ENCODE assay signal across 8 mouse cellular contexts in genomic region chr5:107868905-107869424, GRCm38 (mm10). TPM values are rescaled to one million over a fixed set of nuclear protein-coding genes. Genes with fewer than 3 reads are reported as not detected.
DNase-seq lines count a peak whose midpoint lies in the region; ATAC-seq and TF ChIP-seq lines count a peak whose summit lies in the region.

No protein-coding gene starts in this region.

- peak; percentile 99 for ATAC-seq in kidney, embryonic 14.5 days (ENCODE audit: low FRiP score, low TSS enrichment)
- ATAC-seq in limb, embryonic 14.5 days (ENCODE audit: low FRiP score, low read depth), result peak; percentile 98
- ATAC-seq in midbrain, embryonic 16.5 days, result peak; percentile 98

- no peaks in the 10 kb centered on the region for H3K36me3 ChIP-seq in C2C12 (ENCODE audit: control insufficient read depth, insufficient read depth)
- H3K36me3 ChIP-seq in heart, embryonic 10.5 days, result no peaks in the 10 kb centered on the region
- H3K36me3 ChIP-seq in kidney, embryonic 14.5 days (ENCODE audit: control insufficient read depth, insufficient read depth, low read length), result no peaks in the 10 kb centered on the region
- H3K36me3 ChIP-seq in limb, embryonic 14.5 days (ENCODE audit: control insufficient read depth, insufficient read depth, low read length), result no peaks in the 10 kb centered on the region
- no peaks in the 10 kb centered on the region for H3K36me3 ChIP-seq in midbrain, embryonic 16.5 days (ENCODE audit: control insufficient read depth, insufficient read depth, low read length)

- no peaks in the 10 kb centered on the region for H3K9me3 ChIP-seq in heart, embryonic 10.5 days
- no peaks in the 10 kb centered on the region for H3K9me3 ChIP-seq in kidney, embryonic 14.5 days (ENCODE audit: control insufficient read depth, low read length)
- no peaks in the 10 kb centered on the region for H3K9me3 ChIP-seq in limb, embryonic 14.5 days (ENCODE audit: control insufficient read depth, low read length)
- no peaks in the 10 kb centered on the region for H3K9me3 ChIP-seq in midbrain, embryonic 16.5 days (replicated peaks; ENCODE audit: control insufficient read depth, low read length, poor library complexity, severe bottlenecking)

- H3K4me1 ChIP-seq in embryonic fibroblast, embryonic 13.5 days (ENCODE audit: control insufficient read depth, insufficient read depth, low read length), result no peaks in the 10 kb centered on the region; the same call in none of the 2 replicates
- peaks cover 39% of the 10 kb centered on the region for H3K4me1 ChIP-seq in heart, embryonic 10.5 days
- H3K4me1 ChIP-seq in kidney, embryonic 14.5 days (ENCODE audit: control insufficient read depth, insufficient read depth, low read length), result peaks cover 21% of the 10 kb centered on the region
- peaks cover 8% of the 10 kb centered on the region; the same call in 1 of the 2 replicates for H3K4me1 ChIP-seq in limb, embryonic 14.5 days (ENCODE audit: control insufficient read depth, insufficient read depth, low read length)
- peaks cover 8% of the 10 kb centered on the region for H3K4me1 ChIP-seq in midbrain, embryonic 16.5 days (ENCODE audit: control insufficient read depth, insufficient read depth, low read length)

- peak overlapping the region; percentile 57 for H3K4me3 ChIP-seq in C2C12 (ENCODE audit: insufficient read depth, poor library complexity, severe bottlenecking)
- peak overlapping the region; percentile 46 for H3K4me3 ChIP-seq in embryonic fibroblast, embryonic 13.5 days (ENCODE audit: insufficient read depth, low read length)
- H3K4me3 ChIP-seq in heart, embryonic 10.5 days, result peak overlapping the region; percentile 87
- peak overlapping the region; percentile 82 for H3K4me3 ChIP-seq in kidney, embryonic 14.5 days (ENCODE audit: low read length)
- H3K4me3 ChIP-seq in limb, embryonic 14.5 days (replicated peaks; ENCODE audit: low read length), result peak overlapping the region; percentile 84
- peak overlapping the region; percentile 80 for H3K4me3 ChIP-seq in midbrain, embryonic 16.5 days (ENCODE audit: low read depth, low read length)

- H3K27ac ChIP-seq in embryonic fibroblast, embryonic 13.5 days (ENCODE audit: insufficient read depth, low read length), result peak overlapping the region; percentile 54; the same call in 1 of the 2 replicates
- peak overlapping the region; percentile 98 for H3K27ac ChIP-seq in heart, embryonic 10.5 days
- peak overlapping the region; percentile 96 for H3K27ac ChIP-seq in kidney, embryonic 14.5 days (ENCODE audit: low read depth, low read length)
- H3K27ac ChIP-seq in limb, embryonic 14.5 days (replicated peaks; ENCODE audit: low read depth, low read length), result peak overlapping the region; percentile 96
- peak overlapping the region; percentile 92 for H3K27ac ChIP-seq in midbrain, embryonic 16.5 days (ENCODE audit: low read length)

- H3K79me3 ChIP-seq in C2C12 (ENCODE audit: low read depth), result peaks cover 37% of the 10 kb centered on the region

- under 1% methylated on average over 58 of the region's 58 CpGs for WGBS in heart, embryonic 10.5 days
- WGBS in kidney, embryonic 14.5 days, result under 1% methylated on average over 57 of the region's 58 CpGs
- WGBS in limb, embryonic 14.5 days, result under 1% methylated on average over 47 of the region's 58 CpGs
- WGBS in midbrain, embryonic 16.5 days, result under 1% methylated on average over 57 of the region's 58 CpGs

- H3K4me2 ChIP-seq in kidney, embryonic 14.5 days (replicated peaks; ENCODE audit: low read depth, low read length), result peak overlapping the region; percentile 47
- peak overlapping the region; percentile 43 for H3K4me2 ChIP-seq in limb, embryonic 14.5 days (replicated peaks; ENCODE audit: low read depth, low read length, severe bottlenecking)
- H3K4me2 ChIP-seq in midbrain, embryonic 16.5 days (ENCODE audit: low read length), result peak overlapping the region; percentile 52

- peak overlapping the region; percentile 82 for H3ac ChIP-seq in C2C12 (ENCODE audit: control insufficient read depth, insufficient read length, low read depth)

- peaks cover 44% of the 10 kb centered on the region for H3K79me2 ChIP-seq in C2C12 (ENCODE audit: control insufficient read depth, insufficient read depth)

- TF ChIP-seq POLR2A in embryonic fibroblast, embryonic 13.5 days (IDR thresholded peaks at IDR 0.05; ENCODE audit: low read depth, low read length), result peak; percentile 81
- TF ChIP-seq POLR2A in limb, embryonic 14.5 days (IDR thresholded peaks at IDR 0.05; ENCODE audit: borderline replicate concordance, extremely low read depth, insufficient read depth, insufficient read length), result 0 out of 2 replicates have a peak, but pooled peaks have one; percentile 79

- H3K9ac ChIP-seq in kidney, embryonic 14.5 days (ENCODE audit: low read depth, low read length), result peak overlapping the region; percentile 90
- H3K9ac ChIP-seq in limb, embryonic 14.5 days (ENCODE audit: low read depth, low read length, severe bottlenecking), result peak overlapping the region; percentile 93
- H3K9ac ChIP-seq in midbrain, embryonic 16.5 days (ENCODE audit: low read depth, low read length), result peak overlapping the region; percentile 83

- H3K27me3 ChIP-seq in C2C12 (ENCODE audit: control insufficient read depth, insufficient read depth, insufficient read length), result no peaks in the 10 kb centered on the region
- no peaks in the 10 kb centered on the region for H3K27me3 ChIP-seq in heart, embryonic 10.5 days (ENCODE audit: insufficient read depth, poor library complexity, severe bottlenecking)
- no peaks in the 10 kb centered on the region for H3K27me3 ChIP-seq in kidney, embryonic 14.5 days (ENCODE audit: control insufficient read depth, insufficient read depth, low read length)
- H3K27me3 ChIP-seq in limb, embryonic 14.5 days (ENCODE audit: control insufficient read depth, insufficient read depth, low read length), result no peaks in the 10 kb centered on the region
- no peaks in the 10 kb centered on the region for H3K27me3 ChIP-seq in midbrain, embryonic 16.5 days (ENCODE audit: control insufficient read depth, insufficient read depth, low read depth, low read length)

- DNase-seq in brain, adult 2 months (ENCODE audit: low read depth, low spot score), result peak; percentile 95
- DNase-seq in heart, embryonic 10.5 days (ENCODE audit: low spot score), result peak; percentile 99
- DNase-seq in limb, embryonic 14.5 days (ENCODE audit: low spot score), result peak; percentile 97
- peak; percentile 83 to 86 for DNase-seq in spleen, postnatal 10 days (ENCODE audit: low spot score in 2 of 2)

- TF ChIP-seq CTCF in C2C12 (IDR thresholded peaks at IDR 0.05; ENCODE audit: control insufficient read depth, insufficient read depth, insufficient read length), result no peak
- TF ChIP-seq CTCF in embryonic fibroblast, embryonic 13.5 days (IDR thresholded peaks at IDR 0.05; ENCODE audit: borderline replicate concordance, insufficient read depth, low read length), result no peak

TF ChIP-seq in C2C12, 6 proteins besides CTCF, POLR2A, EP300 and RAD21:
- TF ChIP-seq MYOD1 (IDR thresholded peaks at IDR 0.05; ENCODE audit: control insufficient read depth, insufficient read length, low read depth) (no peak), MYOG (IDR thresholded peaks at IDR 0.05; ENCODE audit: control insufficient read depth, extremely low read depth, insufficient read length) (no peak), USF1 (IDR thresholded peaks at IDR 0.05; ENCODE audit: low read depth) (no peak), FOSL1 (IDR thresholded peaks at IDR 0.05; ENCODE audit: insufficient read depth, low read length, poor library complexity, severe bottlenecking) (no peak), CEBPB (IDR thresholded peaks at IDR 0.05; ENCODE audit: low read depth) (no peak), MAX (IDR thresholded peaks at IDR 0.05) (no peak)

RNA-seq across cellular contexts. Expression of gene Evi5, which starts 5.9 kb away (rescaled TPM):
- 6.8 TPM for polyA plus RNA-seq in C2C12 (2012; fragmentation: generic; extraction: Trizol)
- 56.6 and 60.6 TPM in 2 replicates for polyA plus RNA-seq in embryonic fibroblast, embryonic 13.5 days (2011; ENCODE audit: insufficient read length, low read depth, missing spikeins)
- polyA plus RNA-seq in heart, embryonic 10.5 days (2016; fragmentation: Nextera tagmentation; extraction: Ambion mirVana), result 43.3 and 53.9 TPM in 2 replicates
- polyA plus RNA-seq in kidney, embryonic 14.5 days (2014; fragmentation: Nextera tagmentation; extraction: Ambion mirVana), result 65.6 and 74.6 TPM in 2 replicates
- 28.7 and 31.2 TPM in 2 replicates for polyA plus RNA-seq in limb, embryonic 14.5 days (2012; rRNA removed)
- 60.2 and 70.8 TPM in 2 replicates for polyA plus RNA-seq in limb, embryonic 14.5 days (2014; fragmentation: Nextera tagmentation; extraction: Ambion mirVana)
- polyA plus RNA-seq in midbrain, embryonic 16.5 days (2015; fragmentation: Nextera tagmentation; extraction: Ambion mirVana), result 43.0 and 46.5 TPM in 2 replicates

RNA-seq across cellular contexts. Expression of gene Rpl5, which starts 31.3 kb away (rescaled TPM):
- polyA plus RNA-seq in C2C12 (2012; fragmentation: generic; extraction: Trizol), result 161 TPM
- 74.5 and 90.8 TPM in 2 replicates for polyA plus RNA-seq in embryonic fibroblast, embryonic 13.5 days (2011; ENCODE audit: insufficient read length, low read depth, missing spikeins)
- polyA plus RNA-seq in heart, embryonic 10.5 days (2016; fragmentation: Nextera tagmentation; extraction: Ambion mirVana), result 61.9 and 78.8 TPM in 2 replicates
- 85.7 and 92.5 TPM in 2 replicates for polyA plus RNA-seq in kidney, embryonic 14.5 days (2014; fragmentation: Nextera tagmentation; extraction: Ambion mirVana)
- polyA plus RNA-seq in limb, embryonic 14.5 days (2012; rRNA removed), result 257 and 273 TPM in 2 replicates
- polyA plus RNA-seq in limb, embryonic 14.5 days (2014; fragmentation: Nextera tagmentation; extraction: Ambion mirVana), result 66.4 and 68.7 TPM in 2 replicates
- 62.5 and 72.6 TPM in 2 replicates for polyA plus RNA-seq in midbrain, embryonic 16.5 days (2015; fragmentation: Nextera tagmentation; extraction: Ambion mirVana)

RNA-seq across cellular contexts. Expression of gene Ube2d2b, which starts 39.1 kb away (rescaled TPM):
- polyA plus RNA-seq in C2C12 (2012; fragmentation: generic; extraction: Trizol), result 0.09 TPM
- not detected in 2 replicates for polyA plus RNA-seq in embryonic fibroblast, embryonic 13.5 days (2011; ENCODE audit: insufficient read length, low read depth, missing spikeins)
- polyA plus RNA-seq in heart, embryonic 10.5 days (2016; fragmentation: Nextera tagmentation; extraction: Ambion mirVana), result 0.20 and 0.25 TPM in 2 replicates
- 0.64 and 0.95 TPM in 2 replicates for polyA plus RNA-seq in kidney, embryonic 14.5 days (2014; fragmentation: Nextera tagmentation; extraction: Ambion mirVana)
- not detected in 2 replicates for polyA plus RNA-seq in limb, embryonic 14.5 days (2012; rRNA removed)
- polyA plus RNA-seq in limb, embryonic 14.5 days (2014; fragmentation: Nextera tagmentation; extraction: Ambion mirVana), result 0.15 TPM in 1 of 2 replicates, not detected in the other
- polyA plus RNA-seq in midbrain, embryonic 16.5 days (2015; fragmentation: Nextera tagmentation; extraction: Ambion mirVana), result 0.10 and 0.16 TPM in 2 replicates

Comparison
In these comparisons a context has a peak if more than half of its experiments do, and no peak if none do; other contexts are left out.
1. Peak in every context shown above with its lines: DNase-seq, ATAC-seq, H3K4me3 ChIP-seq and H3K27ac ChIP-seq.